Mouse (Mus musculus): ENCODE measurements at regions not wholly inside any gene's neighbourhood (a gene's known extent, or its start where the extent isn't known, plus 50 kb on each side); places are given as distances from the start of the nearest gene placed in this dataset.

DNA sequence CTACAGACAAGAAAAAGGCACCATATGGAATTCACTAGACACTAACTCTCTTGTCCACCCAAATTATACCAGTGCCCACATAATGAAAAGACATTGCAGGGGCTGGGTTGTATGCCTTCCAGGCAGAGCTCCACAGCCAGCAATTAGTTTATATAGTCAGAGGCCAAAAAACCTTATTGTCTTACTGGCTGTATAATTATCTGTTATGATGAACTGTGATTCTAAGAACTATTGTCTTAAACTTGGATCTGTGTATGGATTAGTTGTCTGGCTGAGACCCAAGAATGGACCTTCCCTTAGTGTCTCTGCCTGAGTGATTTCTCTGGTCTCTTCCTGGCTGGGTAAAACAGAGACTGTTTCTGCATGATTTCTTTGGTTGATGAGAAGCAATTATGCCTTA lies 454.2 kb downstream of the Prkd1 start:
- Histone ChIP-seq H3ac (ENCODE audit: control insufficient read depth, insufficient read length) (no peak overlapping the region), H3K36me3 (ENCODE audit: control insufficient read depth, insufficient read depth) (no peaks in the 10 kb centered on the region), H3K79me2 (ENCODE audit: control insufficient read depth, insufficient read depth) (no peaks in the 10 kb centered on the region), H3K27me3 (ENCODE audit: control insufficient read depth, insufficient read depth, insufficient read length) (no peaks in the 10 kb centered on the region), H3K4me2 (ENCODE audit: low read depth) (no peak overlapping the region), H3K4me3 (no peak overlapping the region)
- TF ChIP-seq USF1 (IDR thresholded peaks at IDR 0.05; ENCODE audit: low read depth) (no peak), TCF3 (IDR thresholded peaks at IDR 0.05; ENCODE audit: insufficient read length, low read depth) (no peak)

DNA sequence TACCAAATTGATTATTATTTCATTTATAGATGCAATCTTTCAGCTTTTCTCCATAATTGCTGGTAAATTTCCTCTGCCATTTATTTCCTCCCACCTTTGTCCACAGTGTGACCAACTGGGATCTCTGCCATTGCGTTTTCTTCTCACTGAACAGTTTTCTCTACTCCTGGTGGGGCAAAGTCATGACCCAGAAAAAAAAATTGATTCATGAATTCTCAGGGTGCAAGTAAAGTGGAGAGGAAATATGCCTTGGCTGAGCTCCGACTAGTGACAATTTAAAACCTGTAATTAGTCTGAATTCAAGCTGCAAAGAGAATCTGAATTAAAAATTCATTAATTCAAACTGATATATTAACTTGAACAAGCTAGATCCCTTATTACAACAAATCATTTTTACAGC lies 452.6 kb downstream of the Prkd1 start:
- H3K4me2 ChIP-seq (ENCODE audit: low read depth) = no peak overlapping the region
- no peak for TF ChIP-seq MAX (IDR thresholded peaks at IDR 0.05; ENCODE audit: low read depth)
- TF ChIP-seq TCF3 (IDR thresholded peaks at IDR 0.05; ENCODE audit: insufficient read length, low read depth) = no peak
- no peak for TF ChIP-seq MYOG (IDR thresholded peaks at IDR 0.05; ENCODE audit: control insufficient read depth in 1 of 3, insufficient read depth in 1 of 3, insufficient read length in 2 of 3, low read depth in 2 of 3)
- no peak for TF ChIP-seq POLR2A (IDR thresholded peaks at IDR 0.05; ENCODE audit: insufficient read length, low read depth)
- TF ChIP-seq MYOD1 (IDR thresholded peaks at IDR 0.05; ENCODE audit: control insufficient read depth in 1 of 3, insufficient read length in 2 of 3, low read depth in 2 of 3) = no peak
- TF ChIP-seq POLR2AphosphoS2 (IDR thresholded peaks at IDR 0.05; ENCODE audit: insufficient read length, low read depth) = no peak
- no peak for TF ChIP-seq E2F4 (IDR thresholded peaks at IDR 0.05; ENCODE audit: insufficient read depth)
- no peak for TF ChIP-seq SRF (IDR thresholded peaks at IDR 0.05; ENCODE audit: control insufficient read depth, insufficient read length, low read depth)
- TF ChIP-seq CEBPB (IDR thresholded peaks at IDR 0.05; ENCODE audit: insufficient read depth, poor library complexity, severe bottlenecking) = no peak
- no peak for TF ChIP-seq REST (IDR thresholded peaks at IDR 0.05; ENCODE audit: insufficient read depth, insufficient read length)
- no peak for TF ChIP-seq TCF12 (IDR thresholded peaks at IDR 0.05; ENCODE audit: insufficient read depth, poor library complexity, severe bottlenecking)
- TF ChIP-seq USF1 (IDR thresholded peaks at IDR 0.05; ENCODE audit: low read depth) = no peak
- no peaks in the 10 kb centered on the region for H3K79me2 ChIP-seq (ENCODE audit: control insufficient read depth, insufficient read depth)

DNA sequence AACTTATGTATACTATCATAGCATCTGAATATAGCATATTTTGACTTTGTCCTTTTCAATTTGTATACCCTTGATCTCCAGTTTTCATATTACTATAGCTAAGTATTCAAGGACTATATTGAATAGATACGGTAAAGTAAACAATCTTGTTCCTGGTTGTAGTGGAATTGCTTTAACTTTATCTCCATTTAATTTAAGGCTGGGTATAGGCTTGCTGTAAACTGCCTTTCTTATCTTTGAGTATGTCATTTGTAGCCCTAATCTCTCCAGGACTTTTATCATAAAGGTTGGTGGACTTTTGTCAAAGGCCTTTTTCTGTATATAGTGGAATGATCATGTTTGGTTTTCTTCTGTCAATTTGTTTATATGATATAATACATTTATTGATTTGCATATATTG lies 407.8 kb downstream of the Prkd1 start:
- Histone ChIP-seq H3K4me3 (no peak overlapping the region), H3K4me2 (ENCODE audit: low read depth) (no peak overlapping the region), H3K79me2 (ENCODE audit: control insufficient read depth, insufficient read depth) (no peaks in the 10 kb centered on the region), H3K27me3 (ENCODE audit: control insufficient read depth, insufficient read depth, insufficient read length) (no peaks in the 10 kb centered on the region), H3K36me3 (ENCODE audit: control insufficient read depth, insufficient read depth) (no peaks in the 10 kb centered on the region), H3ac (ENCODE audit: control insufficient read depth, insufficient read length) (no peak overlapping the region)
- TF ChIP-seq REST (IDR thresholded peaks at IDR 0.05; ENCODE audit: insufficient read depth, insufficient read length) (no peak), MAX (IDR thresholded peaks at IDR 0.05; ENCODE audit: low read depth) (no peak), E2F4 (IDR thresholded peaks at IDR 0.05; ENCODE audit: insufficient read depth) (no peak), SRF (IDR thresholded peaks at IDR 0.05; ENCODE audit: control insufficient read depth, insufficient read length, low read depth) (no peak), USF1 (IDR thresholded peaks at IDR 0.05; ENCODE audit: low read depth) (no peak), TCF3 (IDR thresholded peaks at IDR 0.05; ENCODE audit: insufficient read length, low read depth) (no peak), POLR2A (IDR thresholded peaks at IDR 0.05; ENCODE audit: insufficient read length, low read depth) (no peak), MYOD1 (IDR thresholded peaks at IDR 0.05; ENCODE audit: control insufficient read depth in 1 of 3, insufficient read length in 2 of 3, low read depth in 2 of 3) (no peak), POLR2AphosphoS2 (IDR thresholded peaks at IDR 0.05; ENCODE audit: insufficient read length, low read depth) (no peak), CEBPB (IDR thresholded peaks at IDR 0.05; ENCODE audit: insufficient read depth, poor library complexity, severe bottlenecking) (no peak), MYOG (IDR thresholded peaks at IDR 0.05; ENCODE audit: control insufficient read depth in 1 of 3, insufficient read depth in 1 of 3, insufficient read length in 2 of 3, low read depth in 2 of 3) (no peak)

More for the DNA sequence above, 452.6 kb downstream of the Prkd1 start:
- H3K27me3 ChIP-seq (ENCODE audit: control insufficient read depth, insufficient read depth, insufficient read length) = no peaks in the 10 kb centered on the region
- no peaks in the 10 kb centered on the region for H3K36me3 ChIP-seq (ENCODE audit: control insufficient read depth, insufficient read depth)
- H3ac ChIP-seq (ENCODE audit: control insufficient read depth, insufficient read length) = no peak overlapping the region
- H3K4me3 ChIP-seq = no peak overlapping the region

DNA sequence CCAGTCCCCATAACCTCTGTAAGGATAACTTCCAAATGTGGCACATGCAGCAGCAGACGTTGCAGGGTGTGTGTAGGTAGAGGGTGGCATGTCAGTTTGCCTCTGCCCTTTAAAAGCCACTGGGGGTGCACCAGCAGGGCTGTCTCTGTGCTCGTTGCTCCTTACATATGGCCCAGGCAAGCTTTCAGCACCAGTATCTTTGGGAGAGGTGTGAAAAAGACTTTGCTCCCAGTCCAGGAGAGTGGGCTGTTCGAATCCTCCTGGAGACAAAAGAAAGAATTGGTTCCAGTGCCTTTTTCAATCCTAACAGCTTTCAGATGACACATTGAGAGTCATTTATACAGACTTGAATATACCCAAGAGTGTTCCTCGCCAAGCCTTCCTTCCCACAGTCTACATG lies 390.0 kb downstream of the Prkd1 start:
- Histone ChIP-seq H3K27me3 (ENCODE audit: control insufficient read depth, insufficient read depth, insufficient read length) (no peaks in the 10 kb centered on the region), H3K4me3 (no peak overlapping the region)
- no peak for TF ChIP-seq MYOG (IDR thresholded peaks at IDR 0.05; ENCODE audit: control insufficient read depth in 1 of 3, insufficient read depth in 1 of 3, insufficient read length in 2 of 3, low read depth in 2 of 3)
- TF ChIP-seq E2F4 (IDR thresholded peaks at IDR 0.05; ENCODE audit: insufficient read depth) = no peak
- TF ChIP-seq POLR2AphosphoS2 (IDR thresholded peaks at IDR 0.05; ENCODE audit: insufficient read length, low read depth) = no peak
- no peak for TF ChIP-seq POLR2A (IDR thresholded peaks at IDR 0.05; ENCODE audit: insufficient read length, low read depth)
- TF ChIP-seq MYOD1 (IDR thresholded peaks at IDR 0.05; ENCODE audit: control insufficient read depth in 1 of 3, insufficient read length in 2 of 3, low read depth in 2 of 3) = no peak
- no peak for TF ChIP-seq TCF3 (IDR thresholded peaks at IDR 0.05; ENCODE audit: insufficient read length, low read depth)
- TF ChIP-seq REST (IDR thresholded peaks at IDR 0.05; ENCODE audit: insufficient read depth, insufficient read length) = no peak
- no peak for TF ChIP-seq SRF (IDR thresholded peaks at IDR 0.05; ENCODE audit: control insufficient read depth, insufficient read length, low read depth)
- no peak for TF ChIP-seq MAX (IDR thresholded peaks at IDR 0.05; ENCODE audit: low read depth)
- TF ChIP-seq TCF12 (IDR thresholded peaks at IDR 0.05; ENCODE audit: insufficient read depth, poor library complexity, severe bottlenecking) = no peak
- no peak for TF ChIP-seq USF1 (IDR thresholded peaks at IDR 0.05; ENCODE audit: low read depth)
- TF ChIP-seq CEBPB (IDR thresholded peaks at IDR 0.05; ENCODE audit: insufficient read depth, poor library complexity, severe bottlenecking) = no peak

DNA sequence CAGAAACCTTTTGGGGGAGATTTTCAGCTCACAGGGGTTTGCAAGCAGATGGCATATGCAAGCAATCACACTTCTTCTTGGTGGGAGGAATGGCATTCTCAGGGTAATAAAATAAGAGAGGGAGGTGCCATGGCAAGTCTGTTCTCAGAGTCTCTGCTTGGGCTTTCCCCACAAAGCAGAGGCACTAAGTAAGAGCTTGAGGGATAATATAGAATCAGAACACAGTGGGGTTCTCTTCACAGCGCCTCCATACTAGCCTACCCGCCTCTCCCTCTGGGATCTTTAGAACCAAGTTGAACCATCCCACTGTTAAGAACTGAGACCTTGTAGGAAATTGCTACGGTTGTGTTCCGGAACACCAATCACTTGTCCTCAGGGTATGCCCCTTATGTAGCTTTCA lies 387.8 kb downstream of the Prkd1 start:
- Histone ChIP-seq H3ac (ENCODE audit: control insufficient read depth, insufficient read length) (no peak overlapping the region), H3K36me3 (ENCODE audit: control insufficient read depth, insufficient read depth) (no peaks in the 10 kb centered on the region), H3K4me3 (no peak overlapping the region), H3K79me2 (ENCODE audit: control insufficient read depth, insufficient read depth) (no peaks in the 10 kb centered on the region), H3K27me3 (ENCODE audit: control insufficient read depth, insufficient read depth, insufficient read length) (no peaks in the 10 kb centered on the region), H3K4me2 (ENCODE audit: low read depth) (no peak overlapping the region)
- TF ChIP-seq POLR2AphosphoS2 (IDR thresholded peaks at IDR 0.05; ENCODE audit: insufficient read length, low read depth) (no peak), SRF (IDR thresholded peaks at IDR 0.05; ENCODE audit: control insufficient read depth, insufficient read length, low read depth) (no peak), REST (IDR thresholded peaks at IDR 0.05; ENCODE audit: insufficient read depth, insufficient read length) (no peak), MAX (IDR thresholded peaks at IDR 0.05; ENCODE audit: low read depth) (no peak), TCF12 (IDR thresholded peaks at IDR 0.05; ENCODE audit: insufficient read depth, poor library complexity, severe bottlenecking) (no peak), TCF3 (IDR thresholded peaks at IDR 0.05; ENCODE audit: insufficient read length, low read depth) (no peak), USF1 (IDR thresholded peaks at IDR 0.05; ENCODE audit: low read depth) (no peak), MYOD1 (IDR thresholded peaks at IDR 0.05; ENCODE audit: control insufficient read depth in 1 of 3, insufficient read length in 2 of 3, low read depth in 2 of 3) (no peak), CEBPB (IDR thresholded peaks at IDR 0.05; ENCODE audit: insufficient read depth, poor library complexity, severe bottlenecking) (no peak), POLR2A (IDR thresholded peaks at IDR 0.05; ENCODE audit: insufficient read length, low read depth) (no peak), E2F4 (IDR thresholded peaks at IDR 0.05; ENCODE audit: insufficient read depth) (no peak), MYOG (IDR thresholded peaks at IDR 0.05; ENCODE audit: control insufficient read depth in 1 of 3, insufficient read depth in 1 of 3, insufficient read length in 2 of 3, low read depth in 2 of 3) (no peak)

More for the DNA sequence above, 390.0 kb downstream of the Prkd1 start:
- Histone ChIP-seq H3K79me2 (ENCODE audit: control insufficient read depth, insufficient read depth) (no peaks in the 10 kb centered on the region), H3K4me2 (ENCODE audit: low read depth) (no peak overlapping the region), H3K36me3 (ENCODE audit: control insufficient read depth, insufficient read depth) (no peaks in the 10 kb centered on the region), H3ac (ENCODE audit: control insufficient read depth, insufficient read length) (no peak overlapping the region)
